8 mouse cellular contexts compared by ENCODE assay signal in the genomic region with DNA sequence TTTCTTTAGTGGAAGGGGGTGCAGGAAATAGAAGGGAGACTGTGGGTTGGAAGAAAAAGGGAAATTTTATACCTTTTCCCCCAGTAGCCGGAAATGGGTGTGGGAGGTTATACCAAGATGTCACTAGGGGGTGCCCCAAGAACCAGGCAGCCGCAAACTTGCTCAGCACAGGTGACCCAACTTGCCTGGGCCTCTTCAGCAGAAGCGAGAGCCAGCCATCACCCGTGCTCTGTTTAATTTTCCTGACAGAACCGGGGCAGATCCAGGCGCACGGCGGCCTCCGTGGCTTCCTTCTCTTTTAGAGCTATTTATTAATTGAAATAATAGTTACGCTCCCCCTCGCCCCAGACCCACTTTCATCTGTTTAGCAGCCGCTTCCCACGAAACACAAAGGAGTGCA.
A peak's percentile ranks its signal among the peaks of the same experiment; 100 is the strongest.
DNase-seq lines count a peak whose midpoint lies in the region; ATAC-seq and TF ChIP-seq lines count a peak whose summit lies in the region.
"Had no signal": no experiment of that assay in that cellular context is flagged by ENCODE, and none has a peak within 500 bp of the region (broad histone marks: within the 10 kb centered on the region; RNA-seq: fewer than 3 reads in every experiment).

No protein-coding gene starts in this region.

- TF ChIP-seq POLR2A in spleen, adult 2 months (IDR thresholded peaks at IDR 0.05; ENCODE audit: low read depth, low read length), result no peak
- no peak for TF ChIP-seq POLR2A in cerebellum, adult 2 months (IDR thresholded peaks at IDR 0.05; ENCODE audit: borderline replicate concordance, insufficient read depth, low read length)

- peak; percentile 9 to 30 for DNase-seq in spleen, adult 2 months (ENCODE audit: low read depth in 1 of 2, low spot score in 2 of 2)
- DNase-seq in spleen, postnatal 4 days (ENCODE audit: low spot score in 2 of 2), result no peak
- DNase-seq in cerebellum, adult 2 months, result peak; percentile 63 to 76
- peak; percentile 32 for DNase-seq in lung, postnatal 10 days
- DNase-seq in thymus, postnatal 36 days, result peak; percentile 58 to 70
- no peak for DNase-seq in heart, adult 8-10 months (ENCODE audit: low spot score)

- ATAC-seq in megakaryocyte, adult 5-6 weeks (ENCODE audit: poor library complexity, severe bottlenecking), result no peak; the same call in 1 of the 2 replicates

- WGBS in spleen, adult 2 months, result 56% methylated on average over 13 of the region's 13 CpGs
- whole genome bisulfite sequencing in cerebellum, adult 2 months, result 17% methylated on average over 13 of the region's 13 CpGs

- H3K4me1 ChIP-seq in spleen, adult 2 months (ENCODE audit: control insufficient read depth, insufficient read depth, insufficient read length), result peaks cover 5% of the 10 kb centered on the region; the same call in 1 of the 2 replicates
- H3K4me1 ChIP-seq in cerebellum, adult 2 months (ENCODE audit: control insufficient read depth, insufficient read depth, low read length), result no peaks in the 10 kb centered on the region; the same call in 1 of the 2 replicates
- H3K4me1 ChIP-seq: neural tube, embryonic 13.5 days had no signal

- TF ChIP-seq CTCF in spleen, adult 2 months (IDR thresholded peaks at IDR 0.05; ENCODE audit: extremely low read depth, insufficient read depth, insufficient read length, insufficient replicate concordance), result peak; percentile 10; the same call in 1 of the 2 replicates
- TF ChIP-seq CTCF in cerebellum, adult 2 months (IDR thresholded peaks at IDR 0.05; ENCODE audit: borderline replicate concordance, insufficient read depth, low read depth, low read length), result peak; percentile 55; the same call in 1 of the 2 replicates

- no peaks in the 10 kb centered on the region for H3K27me3 ChIP-seq in spleen, adult 2 months (ENCODE audit: control insufficient read depth, insufficient read depth, low read length)
- H3K27me3 ChIP-seq in cerebellum, adult 2 months (ENCODE audit: control insufficient read depth, insufficient read depth, low read length), result no peaks in the 10 kb centered on the region
- H3K27me3 ChIP-seq: neural tube, embryonic 13.5 days had no signal

- no peaks in the 10 kb centered on the region for H3K36me3 ChIP-seq in spleen, adult 2 months (ENCODE audit: control insufficient read depth, insufficient read depth, low read length)
- H3K36me3 ChIP-seq: neural tube, embryonic 13.5 days had no signal

- no peak overlapping the region for H3K27ac ChIP-seq in spleen, adult 2 months (ENCODE audit: insufficient read depth, low read length)
- no peak overlapping the region for H3K27ac ChIP-seq in cerebellum, adult 2 months (ENCODE audit: insufficient read depth, low read length)
- H3K27ac ChIP-seq: neural tube, embryonic 13.5 days had no signal

- H3K4me3 ChIP-seq in spleen, adult 2 months (ENCODE audit: extremely low read depth, insufficient read depth, insufficient read length), result no peak overlapping the region
- peak overlapping the region; percentile 14 for H3K4me3 ChIP-seq in cerebellum, adult 2 months (replicated peaks; ENCODE audit: insufficient read depth, low read depth, low read length)
- H3K4me3 ChIP-seq: neural tube, embryonic 13.5 days had no signal

Comparison
In these comparisons a context has a peak if more than half of its experiments do, and no peak if none do; other contexts are left out.
1. DNase-seq: peak in spleen, adult 2 months (2 of 2), cerebellum, adult 2 months (2 of 2), lung, postnatal 10 days (single experiment) and thymus, postnatal 36 days (2 of 2); none in spleen, postnatal 4 days (0 of 2) and heart, adult 8-10 months (single experiment).